Mouse (Mus musculus): ENCODE measurements around the gene Zbtb20. TPM values are rescaled to one million over a fixed set of nuclear protein-coding genes. Genes with fewer than 3 reads are reported as not detected.
A peak's percentile ranks its signal among the peaks of the same experiment; 100 is the strongest.

The Zbtb20 gene
- polyA plus RNA-seq, 1 experiment from 2014 or later, result 18.8 TPM

GRCm38 (mm10) chr16:42876021-42877000, 630 bp downstream of the Zbtb20 start:
- Histone ChIP-seq H3K9me3 (no peaks in the 10 kb centered on the region), H3K36me3 (no peaks in the 10 kb centered on the region), H3K27me3 (replicated peaks) (no peaks in the 10 kb centered on the region), H3K9ac (peak overlapping the region; percentile 70), H3K4me2 (replicated peaks) (peak overlapping the region; percentile 67), H3K4me1 (replicated peaks) (no peaks in the 10 kb centered on the region), H3K27ac (peak overlapping the region; percentile 99), H3K4me3 (replicated peaks) (peak overlapping the region; percentile 68)
- under 1% methylated on average over 40 of the region's 62 CpGs for WGBS
- ATAC-seq, result peak; percentile 75

GRCm38 (mm10) chr16:42880046-42880445, 4.4 kb downstream of the Zbtb20 start:
- H3K4me2 ChIP-seq (replicated peaks), result no peak overlapping the region
- H3K4me1 ChIP-seq (replicated peaks), result no peaks in the 10 kb centered on the region
- H3K9me3 ChIP-seq, result no peaks in the 10 kb centered on the region
- no peak overlapping the region for H3K4me3 ChIP-seq (replicated peaks)
- H3K36me3 ChIP-seq, result no peaks in the 10 kb centered on the region
- H3K27ac ChIP-seq, result no peak overlapping the region
- ATAC-seq, result no peak
- 84% methylated on average over 3 of the region's 3 CpGs for WGBS
- no peak overlapping the region for H3K9ac ChIP-seq
- no peaks in the 10 kb centered on the region for H3K27me3 ChIP-seq (replicated peaks)

GRCm38 (mm10) chr16:42885538-42885937, 9.9 kb downstream of the Zbtb20 start:
- WGBS, result 70% methylated on average over 2 of the region's 2 CpGs
- Histone ChIP-seq H3K9me3 (no peaks in the 10 kb centered on the region), H3K27ac (no peak overlapping the region), H3K4me2 (replicated peaks) (no peak overlapping the region), H3K4me1 (replicated peaks) (no peaks in the 10 kb centered on the region), H3K36me3 (no peaks in the 10 kb centered on the region), H3K9ac (no peak overlapping the region), H3K27me3 (replicated peaks) (no peaks in the 10 kb centered on the region), H3K4me3 (replicated peaks) (no peak overlapping the region)
- ATAC-seq, result no peak

GRCm38 (mm10) chr16:42885964-42886363, 10.3 kb downstream of the Zbtb20 start:
- no peaks in the 10 kb centered on the region for H3K9me3 ChIP-seq
- no peak overlapping the region for H3K27ac ChIP-seq
- 83% methylated on average over 7 of the region's 7 CpGs for WGBS

GRCm38 (mm10) chr16:42897125-42897693, 21.5 kb downstream of the Zbtb20 start:
- Histone ChIP-seq H3K9me3 (no peaks in the 10 kb centered on the region), H3K27me3 (replicated peaks) (no peaks in the 10 kb centered on the region), H3K9ac (no peak overlapping the region), H3K36me3 (no peaks in the 10 kb centered on the region), H3K4me3 (replicated peaks) (no peak overlapping the region), H3K4me1 (replicated peaks) (no peaks in the 10 kb centered on the region), H3K4me2 (replicated peaks) (no peak overlapping the region), H3K27ac (no peak overlapping the region)
- 77% methylated on average over 3 of the region's 3 CpGs for WGBS
- ATAC-seq, result no peak

More at GRCm38 (mm10) chr16:42885964-42886363, 10.3 kb downstream of the Zbtb20 start:
- Histone ChIP-seq H3K27me3 (replicated peaks) (no peaks in the 10 kb centered on the region), H3K36me3 (no peaks in the 10 kb centered on the region), H3K4me1 (replicated peaks) (no peaks in the 10 kb centered on the region), H3K9ac (no peak overlapping the region), H3K4me2 (replicated peaks) (no peak overlapping the region), H3K4me3 (replicated peaks) (no peak overlapping the region)
- ATAC-seq, result no peak

- H3K4me3 ChIP-seq (replicated peaks), result no peak overlapping the region
- no peaks in the 10 kb centered on the region for H3K9me3 ChIP-seq
- no peak for ATAC-seq
- no peak overlapping the region for H3K9ac ChIP-seq
- WGBS, result 81% methylated on average over 1 of the region's 1 CpGs
- no peak overlapping the region for H3K4me2 ChIP-seq (replicated peaks)
- H3K27me3 ChIP-seq (replicated peaks), result no peaks in the 10 kb centered on the region
- no peaks in the 10 kb centered on the region for H3K36me3 ChIP-seq
- no peaks in the 10 kb centered on the region for H3K4me1 ChIP-seq (replicated peaks)
- no peak overlapping the region for H3K27ac ChIP-seq
Observed at GRCm38 (mm10) chr16:42900328-42900727, 24.6 kb downstream of the Zbtb20 start.

GRCm38 (mm10) chr16:42907283-42907701, 31.6 kb downstream of the Zbtb20 start:
- peak; percentile 86 for ATAC-seq

GRCm38 (mm10) chr16:42908381-42908780, 32.7 kb downstream of the Zbtb20 start:
- Histone ChIP-seq H3K4me2 (replicated peaks) (peak overlapping the region; percentile 26; the same call in 1 of the 2 replicates), H3K4me1 (replicated peaks) (0 out of 2 replicates have a peak, but pooled peaks cover 2% of the 10 kb centered on the region), H3K4me3 (replicated peaks) (no peak overlapping the region), H3K27me3 (replicated peaks) (no peaks in the 10 kb centered on the region), H3K36me3 (no peaks in the 10 kb centered on the region), H3K9me3 (no peaks in the 10 kb centered on the region), H3K27ac (no peak overlapping the region), H3K9ac (no peak overlapping the region)
- ATAC-seq, result no peak

More at GRCm38 (mm10) chr16:42907283-42907701, 31.6 kb downstream of the Zbtb20 start:
- peak overlapping the region; percentile 33; the same call in 1 of the 2 replicates for H3K9ac ChIP-seq
- peak overlapping the region; percentile 29 for H3K4me3 ChIP-seq (replicated peaks)
- no peaks in the 10 kb centered on the region for H3K9me3 ChIP-seq
- no peaks in the 10 kb centered on the region for H3K27me3 ChIP-seq (replicated peaks)
- H3K4me2 ChIP-seq (replicated peaks), result peak overlapping the region; percentile 46
- 0 out of 2 replicates have a peak, but pooled peaks cover 2% of the 10 kb centered on the region for H3K4me1 ChIP-seq (replicated peaks)
- peak overlapping the region; percentile 63 for H3K27ac ChIP-seq
- 18% methylated on average over 4 of the region's 4 CpGs for WGBS
- H3K36me3 ChIP-seq, result no peaks in the 10 kb centered on the region

- Histone ChIP-seq H3K4me1 (replicated peaks) (0 out of 2 replicates have a peak, but pooled peaks cover 2% of the 10 kb centered on the region), H3K27ac (no peak overlapping the region), H3K27me3 (replicated peaks) (no peaks in the 10 kb centered on the region), H3K4me3 (replicated peaks) (no peak overlapping the region), H3K9me3 (no peaks in the 10 kb centered on the region), H3K4me2 (replicated peaks) (no peak overlapping the region), H3K9ac (no peak overlapping the region), H3K36me3 (no peaks in the 10 kb centered on the region)
- 81% methylated on average over 5 of the region's 5 CpGs for WGBS
- no peak for ATAC-seq
Observed at GRCm38 (mm10) chr16:42908896-42909295, 33.2 kb downstream of the Zbtb20 start.

GRCm38 (mm10) chr16:42910016-42910415, 34.3 kb downstream of the Zbtb20 start:
- no peak for ATAC-seq

GRCm38 (mm10) chr16:42910716-42911115, 35.0 kb downstream of the Zbtb20 start:
- WGBS, result 56% methylated on average over 3 of the region's 3 CpGs
- Histone ChIP-seq H3K36me3 (no peaks in the 10 kb centered on the region), H3K27me3 (replicated peaks) (no peaks in the 10 kb centered on the region), H3K9me3 (no peaks in the 10 kb centered on the region), H3K4me1 (replicated peaks) (0 out of 2 replicates have a peak, but pooled peaks cover 2% of the 10 kb centered on the region), H3K4me3 (replicated peaks) (no peak overlapping the region), H3K27ac (no peak overlapping the region), H3K4me2 (replicated peaks) (no peak overlapping the region), H3K9ac (no peak overlapping the region)
- no peak for ATAC-seq

More at GRCm38 (mm10) chr16:42910016-42910415, 34.3 kb downstream of the Zbtb20 start:
- Histone ChIP-seq H3K4me2 (replicated peaks) (no peak overlapping the region), H3K36me3 (no peaks in the 10 kb centered on the region), H3K9me3 (no peaks in the 10 kb centered on the region), H3K4me1 (replicated peaks) (0 out of 2 replicates have a peak, but pooled peaks cover 2% of the 10 kb centered on the region), H3K27me3 (replicated peaks) (no peaks in the 10 kb centered on the region), H3K9ac (no peak overlapping the region), H3K4me3 (replicated peaks) (no peak overlapping the region), H3K27ac (no peak overlapping the region)
- WGBS, result 39% methylated on average over 4 of the region's 4 CpGs

GRCm38 (mm10) chr16:42911326-42911725, 35.6 kb downstream of the Zbtb20 start:
- Histone ChIP-seq H3K9ac (no peak overlapping the region), H3K4me1 (replicated peaks) (0 out of 2 replicates have a peak, but pooled peaks cover 2% of the 10 kb centered on the region), H3K27ac (no peak overlapping the region), H3K4me3 (replicated peaks) (no peak overlapping the region), H3K27me3 (replicated peaks) (no peaks in the 10 kb centered on the region), H3K36me3 (no peaks in the 10 kb centered on the region), H3K4me2 (replicated peaks) (no peak overlapping the region), H3K9me3 (no peaks in the 10 kb centered on the region)
- no peak for ATAC-seq
- WGBS, result 84% methylated on average over 4 of the region's 4 CpGs

All from intestine, embryonic 15.5 days (tissue).